Mouse (Mus musculus): ENCODE results near the gene Slc30a3.
A peak's percentile ranks its signal among the peaks of the same experiment; 100 is the strongest.
"Not testable (repeated sequence)": the region's sequence is repeated elsewhere in the genome, so short reads cannot be mapped to it uniquely, and the experiment has no call there.

The Slc30a3 gene

GRCm38 (mm10) chr5:31093151-31094041, 14.6 kb downstream of the Slc30a3 start:
- ATAC-seq (ENCODE audit: low TSS enrichment), result peak; percentile 66; the same call in 1 of the 2 replicates

- ATAC-seq (ENCODE audit: low TSS enrichment), result peak; percentile 16; the same call in 1 of the 2 replicates
Measured at GRCm38 (mm10) chr5:31092231-31092975, 15.6 kb downstream of the Slc30a3 start.

GRCm38 (mm10) chr5:31087131-31087530, 20.9 kb downstream of the Slc30a3 start:
- ATAC-seq (ENCODE audit: low TSS enrichment), result no peak

- ATAC-seq (ENCODE audit: low TSS enrichment), result no peak
Measured at GRCm38 (mm10) chr5:31086606-31087005, 21.4 kb downstream of the Slc30a3 start.

- ATAC-seq (ENCODE audit: low TSS enrichment), result no peak
Measured at GRCm38 (mm10) chr5:31083949-31084348, 24.1 kb downstream of the Slc30a3 start.

GRCm38 (mm10) chr5:31082935-31083625, 25.0 kb downstream of the Slc30a3 start:
- no peak for ATAC-seq (ENCODE audit: low TSS enrichment)

- peak; percentile 45 for ATAC-seq (ENCODE audit: low TSS enrichment)
Measured at GRCm38 (mm10) chr5:31082355-31082754, 25.7 kb downstream of the Slc30a3 start.

GRCm38 (mm10) chr5:31081386-31081785, 26.7 kb downstream of the Slc30a3 start:
- no peak for ATAC-seq (ENCODE audit: low TSS enrichment)

GRCm38 (mm10) chr5:31080795-31081164, 27.3 kb downstream of the Slc30a3 start:
- peak; percentile 55 for ATAC-seq (ENCODE audit: low TSS enrichment)

- ATAC-seq (ENCODE audit: low TSS enrichment), result peak; percentile 66
Measured at GRCm38 (mm10) chr5:31080059-31080794, 27.8 kb downstream of the Slc30a3 start.

GRCm38 (mm10) chr5:31076346-31076745, 31.7 kb downstream of the Slc30a3 start:
- ATAC-seq (ENCODE audit: low TSS enrichment), result no peak

- no peak for ATAC-seq (ENCODE audit: low TSS enrichment)
Measured at GRCm38 (mm10) chr5:31073176-31073575, 34.9 kb downstream of the Slc30a3 start.

GRCm38 (mm10) chr5:31071821-31072220, 36.2 kb downstream of the Slc30a3 start:
- ATAC-seq (ENCODE audit: low TSS enrichment), result no peak

- ATAC-seq (ENCODE audit: low TSS enrichment), result no peak
Measured at GRCm38 (mm10) chr5:31071059-31071458, 37.0 kb downstream of the Slc30a3 start.

- ATAC-seq (ENCODE audit: low TSS enrichment), result peak; percentile 79; the same call in 1 of the 2 replicates
Measured at GRCm38 (mm10) chr5:31069810-31070209, 38.2 kb downstream of the Slc30a3 start.

GRCm38 (mm10) chr5:31055216-31056140, 52.6 kb downstream of the Slc30a3 start:
- peak; percentile 2; the same call in 1 of the 2 replicates for ATAC-seq (ENCODE audit: low TSS enrichment)

- ATAC-seq (ENCODE audit: low TSS enrichment), result peak; percentile 98
Measured at GRCm38 (mm10) chr5:31054261-31055215, 53.5 kb downstream of the Slc30a3 start, which contains the start of gene Cad. Gene Cad (plus strand): TSS chr5:31054780.

- ATAC-seq (ENCODE audit: low TSS enrichment), result not testable (repeated sequence)
Measured at GRCm38 (mm10) chr5:31053728-31054127, 54.3 kb downstream of the Slc30a3 start.

GRCm38 (mm10) chr5:31050427-31050826, 57.6 kb downstream of the Slc30a3 start:
- no peak for ATAC-seq (ENCODE audit: low TSS enrichment)
